Mouse (Mus musculus) liver, adult 2 months (tissue): ENCODE results near the gene Hbb-bt.
"Not testable (repeated sequence)": the region's sequence is repeated elsewhere in the genome, so short reads cannot be mapped to it uniquely, and the experiment has no call there.

Experiments
- CTCF ChIP-seq: fragments of 200-500 bp; IDR thresholded peaks from 2 replicates; pipeline ENCODE4 v1.5.1; 2011; ENCODE audit warnings: low read depth, low read length, control low read depth
- POLR2A ChIP-seq: fragments of 200-500 bp; IDR thresholded peaks from 2 replicates; pipeline ENCODE4 v1.6.1; 2011; ENCODE audit warnings: low read length, control low read depth; ENCODE audit not compliant: insufficient read depth; ENCODE audit errors: extremely low read depth

DNA sequence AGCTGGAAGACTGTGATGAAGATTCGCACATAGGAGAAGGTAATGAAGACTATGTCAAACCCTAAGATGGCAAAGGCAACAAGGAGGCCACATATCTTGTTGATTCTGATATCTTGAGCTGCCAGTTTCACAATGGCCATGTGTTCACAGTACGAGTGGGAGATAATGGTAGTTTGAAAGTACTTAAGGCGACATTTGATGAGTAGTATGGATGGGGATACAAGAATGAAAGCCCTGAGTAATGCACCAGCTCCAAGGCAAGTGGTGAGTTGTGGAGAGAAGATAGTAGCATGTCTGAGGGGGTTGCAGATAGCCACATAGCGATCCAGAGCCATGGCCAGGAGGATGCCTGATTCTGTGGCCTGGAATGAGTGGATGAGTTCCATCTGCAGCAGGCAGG is 36.1 kb downstream of the Hbb-bt start:
- TF ChIP-seq POLR2A, CTCF: not testable (repeated sequence)
